Mouse (Mus musculus) thymus, postnatal 0 days (tissue): ENCODE results near the gene Plekhg3. TPM values are rescaled to one million over a fixed set of nuclear protein-coding genes. Genes with fewer than 3 reads are reported as not detected.

Experiments
- DNase-seq: peaks from one replicate; pipeline ENCODE4 v3.0.0-alpha.2; 2015; ENCODE audit warnings: low spot score
- polyA plus RNA-seq: library from polyadenylated mRNA; unstranded; fragments of >200 nt; fragmentation: Nextera tagmentation; extraction: Ambion mirVana; gene quantifications from 2 replicates; pipeline ENCODE4 v1.2.1, GENCODE M21; 2015

Plekhg3 gene
- polyA plus RNA-seq, 1 experiment from 2014 or later, result 4.7 TPM

- DNase-seq, result peak; percentile 52
Observed at GRCm38 (mm10) chr12:76527245-76527881, 3.3 kb upstream of the Plekhg3 start.

- no peak for DNase-seq
Observed at GRCm38 (mm10) chr12:76528766-76529165, 1.9 kb upstream of the Plekhg3 start.

GRCm38 (mm10) chr12:76531986-76532925, 1.6 kb downstream of the Plekhg3 start:
- no peak for DNase-seq

GRCm38 (mm10) chr12:76532926-76533376, 2.3 kb downstream of the Plekhg3 start:
- peak; percentile 33 for DNase-seq

- peak; percentile 61 for DNase-seq
Observed at GRCm38 (mm10) chr12:76533377-76534222, 2.9 kb downstream of the Plekhg3 start.

GRCm38 (mm10) chr12:76534233-76534632, 3.5 kb downstream of the Plekhg3 start:
- DNase-seq, result no peak

GRCm38 (mm10) chr12:76534641-76535283, 4.1 kb downstream of the Plekhg3 start:
- no peak for DNase-seq

- DNase-seq, result no peak
Observed at GRCm38 (mm10) chr12:76535471-76535900, 4.8 kb downstream of the Plekhg3 start.

- DNase-seq, result no peak
Observed at GRCm38 (mm10) chr12:76536591-76537153, 6.0 kb downstream of the Plekhg3 start.

- DNase-seq, result peak; percentile 64
Observed at GRCm38 (mm10) chr12:76537434-76537833, 6.7 kb downstream of the Plekhg3 start.

GRCm38 (mm10) chr12:76540169-76540568, 9.5 kb downstream of the Plekhg3 start:
- DNase-seq, result no peak

- DNase-seq, result no peak
Observed at GRCm38 (mm10) chr12:76540701-76541221, 10.1 kb downstream of the Plekhg3 start.

GRCm38 (mm10) chr12:76541475-76541874, 10.8 kb downstream of the Plekhg3 start:
- DNase-seq, result no peak

- DNase-seq, result no peak
Observed at GRCm38 (mm10) chr12:76541879-76542278, 11.2 kb downstream of the Plekhg3 start.

GRCm38 (mm10) chr12:76545786-76546370, 15.2 kb downstream of the Plekhg3 start:
- DNase-seq, result no peak

GRCm38 (mm10) chr12:76546383-76547276, 15.9 kb downstream of the Plekhg3 start:
- DNase-seq, result peak; percentile 37

GRCm38 (mm10) chr12:76547409-76548081, 16.9 kb downstream of the Plekhg3 start:
- peak; percentile 63 for DNase-seq

GRCm38 (mm10) chr12:76548082-76548423, 17.4 kb downstream of the Plekhg3 start:
- no peak for DNase-seq
